Mouse (Mus musculus) liver, adult 2 months (tissue): ENCODE data around the gene Itga7. TPM values are rescaled to one million over a fixed set of nuclear protein-coding genes. Genes with fewer than 3 reads are reported as not detected.

Source experiments
- DNase-seq: peaks from one replicate; pipeline ENCODE4 v3.0.0-alpha.2; 2011; ENCODE audit warnings: low read depth, low spot score; ENCODE audit errors: extremely low read depth
- H3K27ac ChIP-seq: fragments of 200-500 bp; replicated peaks from 2 replicates; pipeline ENCODE4 v1.5.1; 2012; ENCODE audit warnings: low read depth, mild to moderate bottlenecking, control low read depth, inconsistent platforms, low read length; ENCODE audit not compliant: insufficient read depth
- H3K27me3 ChIP-seq: fragments of 200-500 bp; 2 replicates; pipeline ENCODE4 v1.6.1; 2012; ENCODE audit warnings: mild to moderate bottlenecking, moderate library complexity, low read length, inconsistent platforms; ENCODE audit not compliant: control insufficient read depth, insufficient read depth
- H3K36me3 ChIP-seq: fragments of 200-500 bp; 2 replicates; pipeline ENCODE4 v1.6.1; 2012; ENCODE audit warnings: low read length, inconsistent platforms; ENCODE audit not compliant: control insufficient read depth, insufficient read depth
- H3K4me1 ChIP-seq: fragments of 200-500 bp; 2 replicates; pipeline ENCODE4 v1.6.1; 2011; ENCODE audit warnings: low read length; ENCODE audit not compliant: control insufficient read depth, insufficient read depth
- H3K4me3 ChIP-seq: fragments of 200-500 bp; 2 replicates; pipeline ENCODE4 v1.5.1; 2011; ENCODE audit warnings: low read depth, mild to moderate bottlenecking, control low read depth, low read length, moderate library complexity; ENCODE audit not compliant: insufficient read depth
- H3K79me2 ChIP-seq: fragments of 200-500 bp; 2 replicates; pipeline ENCODE4 v1.6.1; 2012; ENCODE audit warnings: inconsistent platforms, mild to moderate bottlenecking, low read length, moderate library complexity; ENCODE audit not compliant: control insufficient read depth, insufficient read depth
- H3K9ac ChIP-seq: fragments of 200-500 bp; 2 replicates; pipeline ENCODE4 v1.6.1; 2012; ENCODE audit warnings: low read depth, mild to moderate bottlenecking, control low read depth, inconsistent platforms, low read length
- CTCF ChIP-seq: fragments of 200-500 bp; IDR thresholded peaks from 2 replicates; pipeline ENCODE4 v1.5.1; 2011; ENCODE audit warnings: low read depth, low read length, control low read depth
- POLR2A ChIP-seq: fragments of 200-500 bp; IDR thresholded peaks from 2 replicates; pipeline ENCODE4 v1.6.1; 2011; ENCODE audit warnings: low read length, control low read depth; ENCODE audit not compliant: insufficient read depth; ENCODE audit errors: extremely low read depth
- WGBS: fragments of 180-500 bp; shearing (Covaris S2); methylation state at CpG from one replicate; pipeline ENCODE4 v1.1.7; 2018; 5-methylcytosine and 5-hydroxymethylcytosine counted together
- polyA plus RNA-seq: library from polyadenylated mRNA; depleted of rRNA; stranded (reverse); fragments of >200 nt; gene quantifications from 2 replicates; pipeline ENCODE4 v1.2.3, GENCODE M21; 2012
- total RNA-seq: library from RNA; depleted of rRNA; stranded (reverse); fragments of >200 nt; gene quantifications from 2 replicates; pipeline ENCODE4 v1.2.3, GENCODE M21; 2014

Gene Itga7
- total and polyA plus RNA-seq, 2 experiments, result 4.9 to 9.5 TPM

DNA sequence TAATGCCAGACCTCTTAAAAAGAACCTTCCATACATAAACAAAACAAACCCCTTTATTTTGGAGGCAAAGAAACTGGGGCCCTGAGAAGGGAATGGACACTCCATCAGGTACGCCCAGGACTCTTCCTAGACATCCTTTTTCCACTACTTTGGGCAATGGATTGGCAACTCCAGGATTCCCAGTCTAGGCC is 10.9 kb upstream of the Itga7 start, which contains the start of gene Rdh5:
Gene Rdh5, minus strand, starts transcription at position 67 of the 191 bp plus-strand sequence.
- peak within 1 kb of the TSS; percentile 70 for H3K4me3 ChIP-seq
- peak within 1 kb of the TSS; percentile 95 for H3K27ac ChIP-seq
- H3K79me2 ChIP-seq, result 0 out of 2 replicates have a peak, but pooled peaks cover 2% of the 10 kb centered on the region
- no peak for TF ChIP-seq CTCF
- TF ChIP-seq POLR2A, result no peak
- DNase-seq, result no peak
- no peaks in the 10 kb centered on the region for H3K27me3 ChIP-seq
- H3K36me3 ChIP-seq, result no peaks in the 10 kb centered on the region
- H3K9ac ChIP-seq, result peak within 1 kb of the TSS; percentile 90
- H3K4me1 ChIP-seq, result peaks cover 30% of the 10 kb centered on the region
- WGBS, result 6% methylated on average over 1 of the region's 1 CpGs

DNA sequence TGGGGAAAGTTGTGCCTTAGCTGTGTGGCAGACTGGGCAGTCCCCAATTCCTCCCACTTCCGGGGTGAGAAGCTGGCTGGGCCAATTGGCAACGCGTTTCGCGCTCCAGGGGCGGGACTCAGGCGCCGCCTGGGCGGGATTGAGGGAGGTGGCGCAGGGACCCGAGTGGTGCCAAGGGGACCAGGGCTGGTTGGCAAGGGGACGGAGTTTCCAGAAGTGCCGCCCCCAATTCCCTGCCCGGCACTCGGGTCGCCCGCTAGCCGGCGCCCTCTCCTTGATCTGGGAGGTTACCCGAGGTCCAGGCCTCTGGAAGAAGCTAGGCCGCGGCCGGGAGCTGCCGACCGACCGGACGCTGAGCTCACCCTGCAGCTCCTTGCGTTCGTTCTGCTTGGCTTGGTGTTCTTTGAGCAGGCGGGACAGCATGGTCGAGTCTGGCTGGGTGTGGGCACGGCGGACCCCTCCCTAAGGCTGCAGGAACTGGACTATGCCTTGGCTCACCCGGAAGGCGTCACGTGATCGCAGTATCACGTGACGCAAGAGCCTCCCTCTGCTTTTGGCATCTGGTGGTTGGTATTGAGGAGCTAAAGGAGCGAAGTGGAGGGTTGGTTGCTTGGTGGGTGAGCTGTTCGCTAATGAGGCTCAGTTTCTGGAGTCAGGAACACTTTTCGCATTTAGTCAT is 10.5 kb upstream of the Itga7 start:
- TF ChIP-seq CTCF (peak; percentile 45), POLR2A (peak; percentile 39; the same call in 1 of the 2 replicates)
- Histone ChIP-seq H3K79me2 (0 out of 2 replicates have a peak, but pooled peaks cover 2% of the 10 kb centered on the region), H3K36me3 (no peaks in the 10 kb centered on the region), H3K4me3 (peak overlapping the region; percentile 70), H3K4me1 (peaks cover 30% of the 10 kb centered on the region), H3K27me3 (no peaks in the 10 kb centered on the region), H3K9ac (peak overlapping the region; percentile 90), H3K27ac (peak overlapping the region; percentile 95)
- WGBS, result under 1% methylated on average over 42 of the region's 42 CpGs
- peak; percentile 93 for DNase-seq

DNA sequence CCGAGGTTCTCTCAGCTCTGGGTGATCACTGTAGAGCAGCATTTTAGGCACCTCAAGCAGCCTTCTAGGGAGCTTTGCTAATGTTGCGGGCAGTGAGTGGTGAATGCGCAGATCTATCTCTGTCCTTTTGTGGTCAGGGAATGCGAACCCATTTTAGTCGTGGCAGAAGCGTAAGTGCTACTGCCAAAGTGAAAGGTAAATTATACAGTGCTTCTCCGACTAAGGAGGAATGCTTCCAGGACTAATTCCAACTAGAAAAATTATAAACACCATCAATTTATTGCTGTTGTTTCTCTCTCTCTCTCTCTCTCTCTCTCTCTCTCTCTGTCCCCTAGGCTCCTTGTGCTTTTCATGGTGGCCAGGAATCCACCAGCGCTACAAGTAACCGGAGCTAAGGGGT is 9.7 kb upstream of the Itga7 start, which contains the start of gene Bloc1s1:
Gene Bloc1s1, minus strand, starts transcription at position 101 of the 400 bp plus-strand sequence.
- peak within 1 kb of the TSS; percentile 70 for H3K4me3 ChIP-seq
- no peaks in the 10 kb centered on the region for H3K27me3 ChIP-seq
- WGBS, result 35% methylated on average over 9 of the region's 9 CpGs
- DNase-seq, result no peak
- peaks cover 25% of the 10 kb centered on the region for H3K4me1 ChIP-seq
- TF ChIP-seq POLR2A, result no peak
- TF ChIP-seq CTCF, result no peak
- peak within 1 kb of the TSS; percentile 90 for H3K9ac ChIP-seq
- no peaks in the 10 kb centered on the region for H3K36me3 ChIP-seq
- H3K27ac ChIP-seq, result peak within 1 kb of the TSS; percentile 95
- H3K79me2 ChIP-seq, result no peaks in the 10 kb centered on the region

- no peak overlapping the region for H3K27ac ChIP-seq
- H3K4me3 ChIP-seq, result no peak overlapping the region
- no peaks in the 10 kb centered on the region for H3K27me3 ChIP-seq
- H3K79me2 ChIP-seq, result no peaks in the 10 kb centered on the region
- no peaks in the 10 kb centered on the region for H3K36me3 ChIP-seq
- WGBS, result 70% methylated on average over 4 of the region's 4 CpGs
- TF ChIP-seq POLR2A (no peak), CTCF (no peak)
- peaks cover 8% of the 10 kb centered on the region; the same call in 1 of the 2 replicates for H3K4me1 ChIP-seq
- no peak overlapping the region for H3K9ac ChIP-seq
- DNase-seq, result no peak
These were observed 5.3 kb upstream of the Itga7 start for GRCm38 (mm10) chr10:128928356-128928755.

DNA sequence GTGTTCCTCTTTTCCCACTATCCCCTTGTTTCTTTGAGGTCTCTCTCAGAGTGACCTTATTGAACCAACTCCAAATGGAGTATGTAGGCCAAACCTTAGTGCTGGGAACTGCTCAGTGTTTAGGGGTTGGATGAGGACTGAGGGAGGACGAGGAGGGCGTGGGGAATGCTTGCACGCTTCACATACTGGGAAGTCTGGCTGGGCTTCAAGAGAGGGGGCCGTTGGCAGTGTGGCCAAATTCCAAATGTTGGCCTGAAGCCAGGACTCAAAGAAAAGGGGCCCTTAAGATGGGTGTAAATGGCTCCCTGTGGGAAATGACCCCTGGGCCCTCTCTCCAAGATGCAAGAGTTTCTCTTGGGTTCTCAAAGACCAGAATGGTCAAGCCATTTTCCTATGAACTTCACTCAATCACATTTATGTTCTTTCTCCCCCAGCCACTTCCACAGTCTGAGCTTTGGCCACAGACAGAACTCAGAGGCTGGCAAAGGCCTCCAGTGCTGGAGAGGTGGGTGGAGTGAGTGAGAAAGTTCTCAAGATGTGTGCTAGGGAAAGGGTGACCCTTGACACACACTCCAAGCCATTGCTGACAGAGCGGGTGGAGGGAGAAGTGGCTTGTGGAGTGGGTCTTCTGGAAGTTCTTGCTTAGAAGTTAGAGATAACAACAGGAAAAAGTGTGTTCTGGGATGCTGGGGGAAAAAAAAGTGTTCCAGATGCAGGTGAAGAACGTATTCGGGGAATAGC is 3.8 kb upstream of the Itga7 start:
- H3K27me3 ChIP-seq, result no peaks in the 10 kb centered on the region

DNA sequence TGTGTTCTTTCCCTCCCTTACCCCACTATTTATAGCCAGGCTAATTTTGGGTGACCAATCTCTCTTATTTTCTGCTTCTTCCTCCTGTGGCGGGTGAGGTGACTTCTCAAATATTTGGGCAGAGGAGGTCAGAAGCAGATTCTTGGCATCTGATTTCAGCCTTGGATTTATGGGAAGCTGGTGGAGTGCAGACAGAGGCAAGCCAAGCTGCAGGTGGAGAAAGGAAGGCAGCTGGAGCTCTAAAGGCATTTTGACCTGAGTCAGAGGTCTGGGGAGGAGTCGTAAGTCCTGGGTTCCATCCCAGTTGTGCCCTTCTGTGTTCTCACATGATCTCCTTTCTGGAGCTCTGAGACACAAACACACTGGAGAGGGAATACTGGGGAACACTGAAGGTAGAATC is 2.2 kb upstream of the Itga7 start:
- 57% methylated on average over 2 of the region's 2 CpGs for WGBS
- H3K36me3 ChIP-seq, result no peaks in the 10 kb centered on the region
- no peaks in the 10 kb centered on the region for H3K27me3 ChIP-seq
- no peak overlapping the region for H3K9ac ChIP-seq
- no peak overlapping the region for H3K4me3 ChIP-seq
- no peak for DNase-seq
- no peaks in the 10 kb centered on the region for H3K79me2 ChIP-seq
- peaks cover 7% of the 10 kb centered on the region for H3K4me1 ChIP-seq
- TF ChIP-seq POLR2A (no peak), CTCF (no peak)
- no peak overlapping the region for H3K27ac ChIP-seq

More for the DNA sequence above, 3.8 kb upstream of the Itga7 start:
- H3K9ac ChIP-seq, result no peak overlapping the region
- H3K27ac ChIP-seq, result no peak overlapping the region
- H3K4me3 ChIP-seq, result no peak overlapping the region
- peaks cover 7% of the 10 kb centered on the region for H3K4me1 ChIP-seq
- no peak for TF ChIP-seq CTCF
- TF ChIP-seq POLR2A, result no peak
- H3K36me3 ChIP-seq, result no peaks in the 10 kb centered on the region
- DNase-seq, result no peak
- H3K79me2 ChIP-seq, result no peaks in the 10 kb centered on the region
- 84% methylated on average over 7 of the region's 7 CpGs for WGBS
